Mouse (Mus musculus) right cerebral cortex, postnatal 36 days (tissue): ENCODE measurements around the gene Mtap.

ENCODE experiments used
- DNase-seq, 2 experiments: peaks; one replicate each; pipeline ENCODE4 v3.0.0; 2022; ENCODE audit warnings: low spot score in 2 of 2, mixed read lengths in 1 of 2

Mtap gene

GRCm38 (mm10) chr4:89137542-89138360 is 829 bp downstream of the Mtap start:
- no peak for DNase-seq

DNA sequence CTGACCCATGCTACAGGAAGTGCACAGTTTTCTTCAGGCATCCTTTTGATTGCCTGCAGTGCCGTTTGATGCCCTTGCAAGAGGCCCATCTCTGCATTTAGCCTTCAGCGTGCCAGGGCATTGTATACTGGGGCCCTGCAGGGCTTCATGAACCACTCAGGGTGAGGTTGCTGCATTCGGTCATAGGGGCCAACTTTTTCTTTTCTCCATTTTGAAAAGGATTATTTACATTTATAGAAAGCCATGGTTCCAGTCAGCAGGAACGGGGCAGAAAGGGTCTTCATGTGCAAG is 1.4 kb downstream of the Mtap start:
- no peak for DNase-seq

DNA sequence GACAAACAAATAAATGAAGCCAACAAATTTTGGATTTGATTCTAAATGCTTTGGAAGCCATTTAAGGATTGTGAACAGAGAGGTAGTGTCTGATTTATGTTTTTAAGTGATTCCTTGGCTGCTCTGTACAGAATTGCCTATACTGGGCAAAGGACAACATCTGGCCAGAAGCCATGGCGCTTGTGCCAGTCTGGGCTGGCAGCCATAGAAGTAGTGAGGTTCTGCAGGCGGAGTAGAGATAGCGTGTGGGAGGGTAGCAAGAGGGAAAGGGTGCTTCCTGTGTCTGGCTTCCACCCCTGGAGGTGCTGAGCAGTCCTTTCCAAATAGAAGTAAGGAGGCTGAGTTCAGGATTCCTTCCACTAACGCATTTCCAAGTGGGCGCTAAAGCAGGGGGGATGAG is 3.9 kb downstream of the Mtap start:
- peak in 1 of 2 experiments; percentile 38 for DNase-seq

GRCm38 (mm10) chr4:89145409-89145808 is 8.5 kb downstream of the Mtap start:
- peak in 1 of 2 experiments; percentile 15 for DNase-seq

- DNase-seq = no peak
Measured at GRCm38 (mm10) chr4:89146291-89146690, 9.4 kb downstream of the Mtap start.

- no peak for DNase-seq
Measured at GRCm38 (mm10) chr4:89149261-89149660, 12.3 kb downstream of the Mtap start.

DNA sequence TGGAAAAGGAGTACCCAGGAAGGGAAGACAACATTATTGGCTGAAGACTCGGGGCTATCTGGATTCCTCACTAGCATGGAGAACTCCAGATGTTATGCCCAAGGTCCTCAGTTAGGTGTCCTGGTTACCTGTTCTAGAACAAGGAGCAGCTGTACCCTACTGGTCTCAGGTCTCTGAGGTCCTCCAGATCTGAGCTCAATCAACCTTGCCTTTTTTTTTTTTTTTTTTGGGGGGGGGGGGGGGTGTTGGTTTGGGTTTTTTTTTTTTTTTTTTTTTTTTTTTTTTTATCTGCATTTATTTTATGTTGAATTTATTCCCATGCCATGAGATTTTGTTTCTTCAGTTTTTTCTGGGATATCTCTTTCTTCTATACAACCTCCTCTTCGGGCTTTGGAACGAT is 24.5 kb downstream of the Mtap start:
- DNase-seq = no peak

DNA sequence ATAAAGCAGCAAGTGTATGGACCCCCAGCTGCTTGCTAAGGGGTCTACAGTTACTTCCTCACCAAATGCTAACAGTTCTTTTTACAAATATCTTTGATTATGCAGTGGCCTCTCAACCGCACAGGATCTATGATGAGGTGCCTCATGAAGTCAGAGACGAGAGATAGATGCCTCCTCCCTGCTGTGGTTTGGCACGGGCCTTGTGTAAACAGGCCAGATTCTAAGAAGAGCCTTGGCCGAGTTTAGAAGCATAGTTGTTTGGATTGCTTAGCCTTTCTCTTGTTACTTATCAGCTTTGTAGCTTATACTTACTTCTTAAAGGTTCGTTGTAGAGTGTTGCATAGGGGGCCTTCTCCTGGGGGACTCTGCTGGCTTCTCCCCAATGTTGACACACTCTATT is 25.6 kb downstream of the Mtap start:
- no peak for DNase-seq

- DNase-seq = no peak
Measured at GRCm38 (mm10) chr4:89163613-89164012, 26.7 kb downstream of the Mtap start.

DNA sequence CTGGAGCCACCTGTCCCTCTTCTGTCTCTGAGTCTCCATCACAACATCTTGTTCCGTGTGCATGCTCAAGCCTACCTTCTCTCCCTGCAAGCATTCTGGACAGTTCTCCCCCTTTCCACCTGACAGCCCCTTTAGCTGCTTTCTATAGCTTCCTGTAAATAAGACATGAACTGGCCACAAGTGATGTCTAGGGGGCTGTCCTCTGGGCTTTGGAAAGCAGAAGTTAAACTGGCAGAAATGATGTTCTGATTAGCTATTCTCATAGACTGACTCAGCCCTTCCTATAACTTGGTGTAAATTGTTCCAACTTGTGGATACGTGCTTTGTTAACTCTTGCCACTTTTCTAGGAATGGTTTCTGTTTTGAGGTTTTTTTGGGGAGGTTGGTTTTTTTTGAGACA is 27.8 kb downstream of the Mtap start:
- DNase-seq = no peak

- no peak for DNase-seq
Measured at GRCm38 (mm10) chr4:89168877-89169276, 32.0 kb downstream of the Mtap start.

- no peak for DNase-seq
Measured at GRCm38 (mm10) chr4:89169739-89170138, 32.8 kb downstream of the Mtap start.

DNA sequence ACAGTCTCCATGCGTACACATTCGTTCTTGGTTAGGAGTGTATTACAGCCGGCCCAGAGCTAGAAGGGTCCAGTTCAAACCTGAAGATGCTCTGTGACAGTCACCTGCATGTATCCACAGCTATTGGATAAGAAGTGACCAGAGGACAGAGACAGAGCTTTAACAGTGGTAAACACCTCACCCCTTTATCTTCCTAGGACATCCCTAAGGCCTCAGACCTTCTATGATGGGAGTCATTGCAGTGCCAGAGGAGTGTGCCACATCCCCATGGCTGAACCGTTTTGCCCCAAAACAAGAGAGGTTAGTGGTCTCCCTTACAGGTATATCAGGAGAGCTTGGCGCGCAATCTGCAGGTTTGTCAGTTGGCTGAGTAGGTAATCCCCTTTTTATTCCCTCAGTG is 34.0 kb downstream of the Mtap start:
- no peak for DNase-seq

- no peak for DNase-seq
Measured at GRCm38 (mm10) chr4:89172873-89173605, 36.1 kb downstream of the Mtap start.

DNA sequence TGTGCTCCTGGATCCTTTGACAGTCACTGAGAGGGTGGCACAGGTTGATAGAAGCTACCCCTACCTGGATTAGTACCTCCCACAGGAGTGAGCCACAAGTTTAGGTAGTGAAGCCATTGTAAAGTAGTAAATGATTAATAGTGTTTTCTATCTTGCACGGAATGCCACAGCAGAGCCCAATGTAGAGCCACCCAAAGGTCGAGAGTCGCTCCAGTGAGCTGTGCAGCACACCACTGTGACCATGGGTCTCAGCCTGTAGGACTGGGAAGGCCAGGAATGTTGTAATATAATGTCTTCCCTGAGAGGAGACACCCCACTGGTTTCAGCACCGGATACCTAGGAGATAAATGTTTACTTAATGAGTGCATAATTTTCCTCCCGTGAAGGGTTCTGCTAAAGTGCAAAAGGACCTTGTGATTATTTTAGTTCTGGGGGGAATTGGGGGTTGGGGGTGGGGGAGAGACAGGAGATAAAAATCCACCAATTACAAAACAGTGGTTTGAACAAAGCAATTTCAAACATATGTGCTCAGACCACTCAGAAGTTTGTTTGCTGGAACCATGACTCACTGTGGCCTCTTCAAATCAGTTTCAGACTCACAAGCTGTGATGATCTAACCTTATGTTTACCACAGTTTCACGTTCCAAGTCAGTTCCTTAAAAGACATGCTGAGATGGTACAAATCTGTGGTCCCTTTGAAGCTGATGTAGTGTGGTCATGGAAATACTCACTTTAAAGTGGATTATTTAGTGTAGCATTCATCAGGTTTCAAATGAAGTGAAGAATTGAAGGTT is 40.8 kb downstream of the Mtap start:
- no peak for DNase-seq

GRCm38 (mm10) chr4:89180121-89180520 is 43.2 kb downstream of the Mtap start:
- no peak for DNase-seq

DNA sequence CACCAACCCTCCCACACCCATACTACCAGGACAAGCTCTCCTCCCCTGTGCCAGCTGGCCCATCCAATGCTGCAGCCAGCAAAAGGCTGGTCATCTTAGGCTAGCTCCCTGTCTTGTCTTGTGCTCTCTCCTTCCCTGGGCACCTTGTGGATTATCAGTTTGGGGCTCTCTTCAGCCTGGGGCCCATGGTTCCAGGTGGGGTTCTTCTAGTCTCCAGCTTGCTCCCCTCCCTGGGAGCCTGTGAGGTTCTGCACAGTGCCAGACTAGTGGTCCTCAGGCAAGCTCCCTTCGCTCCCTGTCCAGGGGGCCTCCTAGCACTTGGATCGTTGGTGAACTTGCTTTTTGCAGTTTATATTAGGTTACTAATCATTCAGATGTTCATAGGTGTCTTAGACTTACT is 44.7 kb downstream of the Mtap start:
- no peak for DNase-seq

DNA sequence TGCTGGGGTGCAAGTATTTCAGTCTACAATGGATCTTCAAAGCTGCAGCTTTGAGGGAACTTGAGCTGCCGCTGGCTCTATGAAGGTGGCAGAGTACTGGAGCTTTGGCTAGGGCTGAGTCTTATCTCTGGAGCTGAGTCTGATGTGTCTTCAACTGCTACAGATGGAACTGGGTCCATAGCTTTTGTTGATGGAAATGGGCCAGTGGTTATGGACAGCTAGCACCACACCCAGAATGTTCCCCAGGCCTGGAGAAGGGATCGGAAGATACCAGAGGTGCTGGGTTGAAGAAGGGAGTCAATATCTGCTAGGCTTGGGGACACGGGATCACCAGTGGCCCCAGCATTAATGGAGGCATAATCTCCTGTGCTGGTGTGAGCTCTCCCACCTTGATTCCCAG is 45.6 kb downstream of the Mtap start:
- DNase-seq = no peak

- no peak for DNase-seq
Measured at GRCm38 (mm10) chr4:89195481-89195880, 58.6 kb downstream of the Mtap start.

DNA sequence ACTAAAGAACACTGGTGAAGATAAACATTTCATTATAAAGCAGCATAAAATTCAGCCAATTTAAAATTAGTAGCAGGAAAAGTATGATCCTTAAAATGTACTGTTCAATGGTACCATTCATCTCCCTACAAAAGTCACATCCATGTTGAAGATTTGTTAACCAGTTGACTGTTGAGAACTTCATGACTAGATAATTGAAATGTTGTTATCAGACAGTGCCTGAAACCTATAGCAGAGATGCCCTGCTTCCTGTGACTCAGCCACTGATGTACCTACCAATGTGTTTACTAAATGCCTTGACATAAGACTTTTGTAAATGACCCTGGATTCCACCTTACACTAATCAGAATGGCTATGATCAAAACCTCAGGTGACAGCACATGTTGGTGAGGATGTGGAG is 60.2 kb downstream of the Mtap start:
- DNase-seq = no peak

- DNase-seq = no peak
Measured at GRCm38 (mm10) chr4:89200806-89201205, 63.9 kb downstream of the Mtap start.

GRCm38 (mm10) chr4:89209310-89209709 is 72.4 kb downstream of the Mtap start:
- DNase-seq = no peak

GRCm38 (mm10) chr4:89210314-89210713 is 73.4 kb downstream of the Mtap start:
- no peak for DNase-seq
